Mouse (Mus musculus) forebrain, postnatal 0 days (tissue): Measurements from ENCODE around the gene Armh3. TPM values are rescaled to one million over a fixed set of nuclear protein-coding genes. Genes with fewer than 3 reads are reported as not detected.

Experiments
- ATAC-seq: fragments of 200-750 bp; cut with Nextera tagmentation; 2 replicates; pipeline ENCODE4 v1.8.0; 2017; ENCODE audit warnings: mild to moderate bottlenecking, moderate library complexity
- DNase-seq: peaks from one replicate; pipeline ENCODE4 v3.0.0-alpha.2; 2015
- H3K27ac ChIP-seq: fragments of 300-500 bp; sonication (generic); 2 replicates; pipeline ENCODE4 v1.5.1; 2014; ENCODE audit warnings: low read depth, mild to moderate bottlenecking, antibody characterized with exemption, low read length, moderate library complexity, mixed read lengths
- H3K27me3 ChIP-seq: fragments of 300-500 bp; sonication (generic); 2 replicates; pipeline ENCODE4 v1.6.1; 2014; ENCODE audit warnings: mild to moderate bottlenecking, low read length, mixed read lengths; ENCODE audit not compliant: insufficient read depth
- H3K36me3 ChIP-seq: fragments of 300-500 bp; sonication (generic); 2 replicates; pipeline ENCODE4 v1.6.1; 2014; ENCODE audit warnings: mild to moderate bottlenecking, moderate library complexity; ENCODE audit not compliant: insufficient read depth
- H3K4me1 ChIP-seq: fragments of 300-500 bp; sonication (generic); 2 replicates; pipeline ENCODE4 v1.6.1; 2014; ENCODE audit warnings: antibody characterized with exemption; ENCODE audit not compliant: insufficient read depth
- H3K4me2 ChIP-seq: fragments of 300-500 bp; sonication (generic); 2 replicates; pipeline ENCODE4 v1.6.1; 2014; ENCODE audit warnings: low read depth, mild to moderate bottlenecking, moderate library complexity
- H3K4me3 ChIP-seq: fragments of 300-500 bp; sonication (generic); 2 replicates; pipeline ENCODE4 v1.5.1; 2014; ENCODE audit warnings: low read depth, low read length, mixed read lengths
- H3K9ac ChIP-seq: fragments of 300-500 bp; sonication (generic); 2 replicates; pipeline ENCODE4 v1.6.1; 2014; ENCODE audit warnings: mild to moderate bottlenecking
- H3K9me3 ChIP-seq: fragments of 300-500 bp; sonication (generic); 2 replicates; pipeline ENCODE4 v1.6.1; 2016; ENCODE audit warnings: low read length
- CTCF ChIP-seq: sonication (generic); IDR thresholded peaks from 2 replicates; pipeline ENCODE4 v1.5.1; 2016; ENCODE audit warnings: antibody characterized with exemption, control low read depth, low read depth
- WGBS: fragments of 180-500 bp; shearing (Covaris S2); extraction: QIAGEN DNeasy Blood & Tissue Kit; methylation state at CpG from one replicate; pipeline ENCODE4 v1.1.7; 2014; 5-methylcytosine and 5-hydroxymethylcytosine counted together
- polyA plus RNA-seq: library from polyadenylated mRNA; unstranded; fragments of >200 nt; fragmentation: Nextera tagmentation; extraction: Ambion mirVana; gene quantifications from 2 replicates; pipeline ENCODE4 v1.2.1, GENCODE M21; 2015
- total RNA-seq: library from RNA; depleted of rRNA; stranded (reverse); fragments of >200 nt; gene quantifications from 2 replicates; pipeline ENCODE4 v1.2.3, GENCODE M21; 2014

Gene Armh3
- total and polyA plus RNA-seq, 2 experiments from 2014 or later: 20.9 to 22.5 TPM

GRCm38 (mm10) chr19:46024959-46025358, 26.7 kb upstream of the Armh3 start:
- DNase-seq (no peak), ATAC-seq (no peak)
- Histone ChIP-seq H3K9ac (no peak overlapping the region), H3K27me3 (no peaks in the 10 kb centered on the region), H3K9me3 (no peaks in the 10 kb centered on the region), H3K27ac (no peak overlapping the region), H3K4me2 (no peak overlapping the region), H3K4me3 (no peak overlapping the region), H3K36me3 (no peaks in the 10 kb centered on the region), H3K4me1 (no peaks in the 10 kb centered on the region)
- WGBS: 82% methylated on average over 6 of the region's 6 CpGs
- no peak for TF ChIP-seq CTCF

- ATAC-seq (no peak), DNase-seq (no peak)
- Histone ChIP-seq H3K4me2 (no peak overlapping the region), H3K9me3 (no peaks in the 10 kb centered on the region), H3K4me3 (no peak overlapping the region), H3K27ac (no peak overlapping the region), H3K9ac (no peak overlapping the region), H3K27me3 (no peaks in the 10 kb centered on the region), H3K4me1 (no peaks in the 10 kb centered on the region), H3K36me3 (no peaks in the 10 kb centered on the region)
- TF ChIP-seq CTCF: no peak
- 58% methylated on average over 2 of the region's 2 CpGs for WGBS
These were observed 17.7 kb upstream of the Armh3 start for GRCm38 (mm10) chr19:46016023-46016422.

- Histone ChIP-seq H3K4me1 (no peaks in the 10 kb centered on the region), H3K4me2 (no peak overlapping the region), H3K36me3 (no peaks in the 10 kb centered on the region), H3K27ac (no peak overlapping the region), H3K9ac (no peak overlapping the region), H3K27me3 (no peaks in the 10 kb centered on the region), H3K9me3 (no peaks in the 10 kb centered on the region), H3K4me3 (no peak overlapping the region)
- peak; percentile 84 for ATAC-seq
- peak; percentile 95 for TF ChIP-seq CTCF
- DNase-seq: peak; percentile 89
- WGBS: 43% methylated on average over 12 of the region's 12 CpGs
These were observed 16.4 kb upstream of the Armh3 start for GRCm38 (mm10) chr19:46014572-46015178.

- Histone ChIP-seq H3K27me3 (no peaks in the 10 kb centered on the region), H3K4me3 (no peak overlapping the region), H3K9me3 (no peaks in the 10 kb centered on the region), H3K9ac (no peak overlapping the region), H3K4me2 (no peak overlapping the region), H3K27ac (no peak overlapping the region), H3K36me3 (no peaks in the 10 kb centered on the region), H3K4me1 (peaks cover 3% of the 10 kb centered on the region)
- WGBS: 86% methylated on average over 7 of the region's 7 CpGs
- DNase-seq: no peak
- ATAC-seq: no peak
- TF ChIP-seq CTCF: no peak
These were observed 7.4 kb upstream of the Armh3 start for GRCm38 (mm10) chr19:46005680-46006079.

- Histone ChIP-seq H3K9ac (no peak overlapping the region), H3K4me1 (peaks cover 3% of the 10 kb centered on the region), H3K36me3 (no peaks in the 10 kb centered on the region), H3K27me3 (no peaks in the 10 kb centered on the region), H3K27ac (no peak overlapping the region), H3K4me2 (no peak overlapping the region), H3K4me3 (no peak overlapping the region), H3K9me3 (no peaks in the 10 kb centered on the region)
- no peak for TF ChIP-seq CTCF
- WGBS: 69% methylated on average over 17 of the region's 17 CpGs
- DNase-seq (no peak), ATAC-seq (no peak)
These were observed 6.7 kb upstream of the Armh3 start for GRCm38 (mm10) chr19:46004814-46005466.

GRCm38 (mm10) chr19:46003371-46004226, 5.3 kb upstream of the Armh3 start, which contains the start of gene Hps6:
TSS of gene Hps6 (plus strand) at chr19:46003508.
- 2% methylated on average over 70 of the region's 70 CpGs for WGBS
- Histone ChIP-seq H3K27ac (no peak within 1 kb of the TSS), H3K36me3 (no peaks in the 10 kb centered on the region), H3K4me2 (peak within 1 kb of the TSS; percentile 95), H3K4me1 (peaks cover 3% of the 10 kb centered on the region), H3K27me3 (no peaks in the 10 kb centered on the region), H3K9me3 (no peaks in the 10 kb centered on the region), H3K4me3 (peak within 1 kb of the TSS; percentile 49), H3K9ac (peak within 1 kb of the TSS; percentile 58)
- peak; percentile 39 for ATAC-seq
- no peak; the same call in 1 of the 2 replicates for TF ChIP-seq CTCF
- DNase-seq: peak; percentile 44

- WGBS: 80% methylated on average over 9 of the region's 9 CpGs
- no peaks in the 10 kb centered on the region for H3K9me3 ChIP-seq
- ATAC-seq (no peak), DNase-seq (no peak)
- no peak overlapping the region for H3K9ac ChIP-seq
- H3K27me3 ChIP-seq: no peaks in the 10 kb centered on the region
- TF ChIP-seq CTCF: no peak
- peaks cover 7% of the 10 kb centered on the region for H3K4me1 ChIP-seq
- H3K4me3 ChIP-seq: no peak overlapping the region
- no peak overlapping the region for H3K27ac ChIP-seq
- no peak overlapping the region for H3K4me2 ChIP-seq
- no peaks in the 10 kb centered on the region for H3K36me3 ChIP-seq
These were observed 4.0 kb upstream of the Armh3 start for GRCm38 (mm10) chr19:46002279-46002678.
